Mouse (Mus musculus) lung, embryonic 16.5 days (tissue): Measurements from ENCODE around the gene Tmem186. TPM values are rescaled to one million over a fixed set of nuclear protein-coding genes. Genes with fewer than 3 reads are reported as not detected.

Experiments
- ATAC-seq: fragments of 200-750 bp; cut with Nextera tagmentation; 2 replicates; pipeline ENCODE4 v1.8.0; 2017; ENCODE audit warnings: low read depth, mild to moderate bottlenecking, moderate library complexity
- H3K27ac ChIP-seq: fragments of 300-500 bp; sonication (generic); 2 replicates; pipeline ENCODE4 v1.5.1; 2014; ENCODE audit warnings: mild to moderate bottlenecking, control low read depth, low read length
- H3K27me3 ChIP-seq: fragments of 300-500 bp; sonication (generic); 2 replicates; pipeline ENCODE4 v1.6.1; 2014; ENCODE audit warnings: low read depth, low read length, mixed read lengths; ENCODE audit not compliant: control insufficient read depth, insufficient read depth
- H3K36me3 ChIP-seq: fragments of 300-500 bp; sonication (generic); 2 replicates; pipeline ENCODE4 v1.6.1; 2014; ENCODE audit warnings: low read length; ENCODE audit not compliant: control insufficient read depth, insufficient read depth
- H3K4me1 ChIP-seq: fragments of 300-500 bp; sonication (generic); replicated peaks from 2 replicates; pipeline ENCODE4 v1.6.1; 2014; ENCODE audit warnings: low read length, mixed read lengths; ENCODE audit not compliant: control insufficient read depth, insufficient read depth
- H3K4me2 ChIP-seq: fragments of 300-500 bp; sonication (generic); 2 replicates; pipeline ENCODE4 v1.6.1; 2014; ENCODE audit warnings: low read depth, low read length, control low read depth
- H3K4me3 ChIP-seq: fragments of 300-500 bp; sonication (generic); 2 replicates; pipeline ENCODE4 v1.5.1; 2014; ENCODE audit warnings: mild to moderate bottlenecking, low read length, control low read depth
- H3K9ac ChIP-seq: fragments of 300-500 bp; sonication (generic); 2 replicates; pipeline ENCODE4 v1.6.1; 2014; ENCODE audit warnings: low read length, control low read depth
- H3K9me3 ChIP-seq: fragments of 300-500 bp; sonication (generic); 2 replicates; pipeline ENCODE4 v1.6.1; 2016; ENCODE audit warnings: low read length; ENCODE audit not compliant: control insufficient read depth
- WGBS: fragments of 180-500 bp; shearing (Covaris S2); extraction: QIAGEN DNeasy Blood & Tissue Kit; methylation state at CpG from one replicate; pipeline ENCODE4 v1.1.7; 2014; 5-methylcytosine and 5-hydroxymethylcytosine counted together
- polyA plus RNA-seq: library from polyadenylated mRNA; unstranded; fragments of >200 nt; fragmentation: Nextera tagmentation; extraction: Ambion mirVana; gene quantifications from 2 replicates; pipeline ENCODE4 v1.2.1, GENCODE M21; 2015

Tmem186 gene
- polyA plus RNA-seq, result 16.2 and 17.0 TPM in 2 replicates

DNA sequence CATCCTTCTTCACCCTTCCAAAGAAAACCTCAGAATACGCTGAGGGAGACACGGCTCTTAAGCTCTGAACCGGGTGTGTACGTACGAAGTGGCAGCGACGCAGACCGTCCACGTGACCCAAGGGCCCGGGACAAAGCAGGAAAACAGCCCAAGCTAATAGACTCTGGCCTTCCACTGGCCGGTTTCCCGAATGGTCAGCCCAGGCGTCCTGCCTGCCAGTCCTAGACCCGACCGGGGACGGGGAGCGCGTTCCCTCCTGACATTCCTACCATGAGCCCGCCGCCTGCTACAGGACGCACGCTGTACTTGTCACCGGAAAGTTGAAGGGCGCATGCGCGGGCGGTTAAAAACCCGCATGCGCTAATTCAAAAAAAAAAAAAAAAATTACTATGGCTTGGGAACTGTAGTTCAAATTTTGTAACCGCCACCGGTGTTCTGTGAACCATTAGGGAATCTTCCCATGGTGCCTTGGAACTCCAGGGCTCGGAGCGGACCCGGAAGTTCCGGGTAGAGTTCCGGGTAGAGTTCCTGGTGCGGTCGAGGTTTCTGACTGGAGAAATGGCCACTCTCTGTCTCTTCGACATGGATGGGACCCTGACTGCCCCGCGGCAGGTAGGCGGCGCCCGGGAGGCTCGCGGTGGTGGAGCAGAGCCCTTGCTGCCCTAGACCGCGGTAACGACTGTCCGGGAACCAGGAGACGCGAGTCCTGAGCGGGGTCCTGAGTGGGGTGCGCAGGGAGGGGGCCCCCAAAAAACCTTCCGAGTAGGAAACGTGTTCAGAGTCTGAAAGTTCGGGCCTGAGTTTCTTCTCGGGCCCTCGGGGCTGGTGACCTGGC, at the start of gene Tmem186, which contains the start of gene Pmm2:
Gene Tmem186 (minus strand): TSS at position 496 of the 835 bp plus-strand sequence.
Gene Pmm2 (plus strand): TSS at position 458 of the 835 bp plus-strand sequence.
- H3K4me2 ChIP-seq, result peak within 1 kb of the TSS; percentile 89
- ATAC-seq, result peak; percentile 93
- under 1% methylated on average over 59 of the region's 59 CpGs for WGBS
- peaks cover 12% of the 10 kb centered on the region; the same call in 1 of the 2 replicates for H3K36me3 ChIP-seq
- H3K27ac ChIP-seq, result peak within 1 kb of the TSS; percentile 62
- H3K4me1 ChIP-seq, result peaks cover 13% of the 10 kb centered on the region
- no peaks in the 10 kb centered on the region for H3K27me3 ChIP-seq
- peak within 1 kb of the TSS; percentile 93 for H3K4me3 ChIP-seq
- H3K9ac ChIP-seq, result peak within 1 kb of the TSS; percentile 93
- no peaks in the 10 kb centered on the region for H3K9me3 ChIP-seq

GRCm38 (mm10) chr16:8686871-8687535, 49.5 kb upstream of the Tmem186 start:
- no peaks in the 10 kb centered on the region for H3K27me3 ChIP-seq
- no peak overlapping the region for H3K4me3 ChIP-seq
- no peak overlapping the region for H3K9ac ChIP-seq
- WGBS, result 72% methylated on average over 11 of the region's 11 CpGs
- ATAC-seq, result peak; percentile 60
- H3K9me3 ChIP-seq, result no peaks in the 10 kb centered on the region
- no peaks in the 10 kb centered on the region for H3K4me1 ChIP-seq
- H3K27ac ChIP-seq, result no peak overlapping the region
- H3K36me3 ChIP-seq, result peaks cover 24% of the 10 kb centered on the region
- H3K4me2 ChIP-seq, result no peak overlapping the region

- H3K27me3 ChIP-seq, result no peaks in the 10 kb centered on the region
- H3K9me3 ChIP-seq, result no peaks in the 10 kb centered on the region
- WGBS, result 60% methylated on average over 7 of the region's 7 CpGs
- H3K9ac ChIP-seq, result no peak overlapping the region
- peaks cover 17% of the 10 kb centered on the region for H3K36me3 ChIP-seq
- H3K27ac ChIP-seq, result no peak overlapping the region
- ATAC-seq, result peak; percentile 61
- no peak overlapping the region for H3K4me3 ChIP-seq
- no peak overlapping the region for H3K4me2 ChIP-seq
- H3K4me1 ChIP-seq, result no peaks in the 10 kb centered on the region
Measured at GRCm38 (mm10) chr16:8686121-8686870, 48.8 kb upstream of the Tmem186 start.

GRCm38 (mm10) chr16:8685087-8685486, 47.6 kb upstream of the Tmem186 start:
- ATAC-seq, result no peak
- peaks cover 10% of the 10 kb centered on the region for H3K36me3 ChIP-seq

GRCm38 (mm10) chr16:8680470-8680869, 43.0 kb upstream of the Tmem186 start, which contains the start of gene Gm5767:
Gene Gm5767, plus strand, starts transcription at chr16:8680770.
- WGBS, result 74% methylated on average over 5 of the region's 5 CpGs
- H3K9ac ChIP-seq, result no peak within 1 kb of the TSS
- no peak within 1 kb of the TSS for H3K4me2 ChIP-seq
- ATAC-seq, result no peak
- H3K36me3 ChIP-seq, result no peaks in the 10 kb centered on the region
- H3K27ac ChIP-seq, result no peak within 1 kb of the TSS
- no peaks in the 10 kb centered on the region for H3K27me3 ChIP-seq
- no peak within 1 kb of the TSS for H3K4me3 ChIP-seq
- no peaks in the 10 kb centered on the region for H3K4me1 ChIP-seq
- no peaks in the 10 kb centered on the region for H3K9me3 ChIP-seq

More at GRCm38 (mm10) chr16:8685087-8685486, 47.6 kb upstream of the Tmem186 start:
- no peaks in the 10 kb centered on the region for H3K4me1 ChIP-seq
- no peaks in the 10 kb centered on the region for H3K27me3 ChIP-seq
- no peaks in the 10 kb centered on the region for H3K9me3 ChIP-seq
- H3K27ac ChIP-seq, result no peak overlapping the region
- no peak overlapping the region for H3K4me2 ChIP-seq
- no peak overlapping the region for H3K4me3 ChIP-seq
- H3K9ac ChIP-seq, result no peak overlapping the region
- WGBS, result 53% methylated on average over 4 of the region's 4 CpGs

DNA sequence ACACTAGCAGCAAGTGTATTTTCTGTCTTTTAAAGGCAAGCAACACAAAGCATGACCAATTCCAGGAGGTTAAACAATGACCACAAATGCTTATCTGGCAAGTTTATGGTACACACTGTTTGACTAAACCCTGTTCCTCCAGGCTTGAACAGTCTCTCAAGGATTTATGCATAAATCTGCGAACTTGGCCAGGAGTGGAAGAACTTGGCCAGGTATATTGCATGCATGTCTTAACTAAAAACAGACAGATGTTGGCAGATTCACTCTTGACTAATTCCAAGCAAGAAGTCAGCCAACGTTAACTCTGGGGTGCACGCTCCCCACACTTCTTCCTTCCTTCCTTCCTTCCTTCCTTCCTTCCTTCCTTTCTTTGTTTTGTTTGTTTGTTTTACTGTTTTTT, 42.3 kb upstream of the Tmem186 start:
- Histone ChIP-seq H3K9me3 (no peaks in the 10 kb centered on the region), H3K9ac (no peak overlapping the region), H3K4me3 (no peak overlapping the region), H3K4me2 (no peak overlapping the region), H3K4me1 (no peaks in the 10 kb centered on the region), H3K36me3 (no peaks in the 10 kb centered on the region), H3K27ac (no peak overlapping the region), H3K27me3 (no peaks in the 10 kb centered on the region)
- 72% methylated on average over 3 of the region's 3 CpGs for WGBS
- no peak for ATAC-seq

- no peaks in the 10 kb centered on the region for H3K36me3 ChIP-seq
- H3K9ac ChIP-seq, result no peak overlapping the region
- 72% methylated on average over 4 of the region's 4 CpGs for WGBS
- ATAC-seq, result no peak
- H3K9me3 ChIP-seq, result no peaks in the 10 kb centered on the region
- no peak overlapping the region for H3K4me2 ChIP-seq
- H3K4me1 ChIP-seq, result no peaks in the 10 kb centered on the region
- H3K27ac ChIP-seq, result no peak overlapping the region
- no peaks in the 10 kb centered on the region for H3K27me3 ChIP-seq
- H3K4me3 ChIP-seq, result no peak overlapping the region
Measured at GRCm38 (mm10) chr16:8678676-8679075, 41.2 kb upstream of the Tmem186 start.

DNA sequence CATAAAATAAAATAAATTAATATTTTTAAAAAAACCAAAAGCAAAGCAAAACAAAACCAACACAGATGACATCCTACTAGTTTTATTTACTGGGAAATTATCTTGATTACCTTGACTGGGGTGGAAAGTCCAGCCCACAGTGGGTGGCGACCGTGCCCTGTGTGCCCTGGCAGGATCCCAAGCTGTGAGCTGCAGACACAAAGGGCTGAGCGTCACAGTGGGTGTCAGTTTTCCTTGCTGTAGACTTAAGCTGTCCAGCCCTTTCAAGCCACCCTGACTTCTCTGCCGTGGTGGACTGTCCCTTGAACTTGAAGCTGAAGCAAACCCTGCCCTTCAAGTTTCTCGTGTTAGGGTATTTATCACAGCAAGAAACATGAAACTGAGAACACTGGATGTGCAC, 40.5 kb upstream of the Tmem186 start:
- Histone ChIP-seq H3K4me1 (no peaks in the 10 kb centered on the region), H3K9me3 (no peaks in the 10 kb centered on the region), H3K4me2 (no peak overlapping the region), H3K27me3 (peaks cover 6% of the 10 kb centered on the region; the same call in 1 of the 2 replicates), H3K4me3 (no peak overlapping the region), H3K27ac (no peak overlapping the region), H3K36me3 (no peaks in the 10 kb centered on the region), H3K9ac (no peak overlapping the region)
- ATAC-seq, result no peak
- 44% methylated on average over 5 of the region's 5 CpGs for WGBS

GRCm38 (mm10) chr16:8676800-8677199, 39.3 kb upstream of the Tmem186 start:
- Histone ChIP-seq H3K4me2 (no peak overlapping the region), H3K27me3 (peaks cover 6% of the 10 kb centered on the region; the same call in 1 of the 2 replicates), H3K27ac (no peak overlapping the region), H3K36me3 (no peaks in the 10 kb centered on the region), H3K4me1 (no peaks in the 10 kb centered on the region), H3K9ac (no peak overlapping the region), H3K9me3 (no peaks in the 10 kb centered on the region), H3K4me3 (no peak overlapping the region)
- ATAC-seq, result no peak
- 51% methylated on average over 4 of the region's 4 CpGs for WGBS
